Mouse (Mus musculus) A20 (cell line): Measurements from ENCODE around the gene Plcd4.

ENCODE experiments used
- DNase-seq: peaks from one replicate; pipeline ENCODE4 v3.0.0-alpha.2; 2011; ENCODE audit warnings: low read depth, low spot score

The Plcd4 gene

DNA sequence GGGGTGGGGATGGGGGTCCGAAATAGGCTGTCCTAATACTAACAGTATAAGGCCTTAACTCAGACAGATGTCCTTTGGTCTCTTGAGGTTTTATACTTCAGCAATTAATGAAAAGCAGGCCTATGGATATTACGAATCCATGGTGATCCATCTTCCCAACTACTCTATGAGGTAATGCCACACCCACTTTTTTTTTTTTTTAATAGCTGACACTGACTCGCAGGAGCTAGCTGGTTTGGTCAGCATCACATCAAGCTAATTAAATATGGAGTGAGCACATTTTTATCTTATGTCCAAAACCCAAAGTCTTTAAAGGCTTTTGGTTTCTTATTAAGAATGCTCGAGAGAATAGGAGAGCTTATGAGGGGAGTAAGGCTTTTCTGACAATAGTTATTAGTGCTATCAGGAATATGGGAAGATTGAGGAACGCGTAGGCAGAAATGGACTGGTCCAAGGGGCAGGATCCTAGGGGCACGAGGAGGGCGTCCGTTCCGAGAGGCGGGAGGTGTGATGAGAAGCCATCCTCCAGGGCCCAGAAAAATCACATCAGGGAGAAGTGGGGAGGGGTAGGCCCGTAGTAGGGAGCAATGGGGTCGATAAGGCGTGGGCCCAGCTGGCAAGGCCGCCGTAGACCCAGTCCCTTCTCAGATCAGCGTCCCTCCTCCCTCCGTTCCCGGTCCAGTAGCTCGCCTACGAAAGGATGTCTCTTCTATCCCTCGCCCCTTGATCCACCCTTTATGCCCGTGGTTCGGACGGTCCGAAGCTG, 58.0 kb downstream of the Plcd4 start:
- DNase-seq, result no peak

DNA sequence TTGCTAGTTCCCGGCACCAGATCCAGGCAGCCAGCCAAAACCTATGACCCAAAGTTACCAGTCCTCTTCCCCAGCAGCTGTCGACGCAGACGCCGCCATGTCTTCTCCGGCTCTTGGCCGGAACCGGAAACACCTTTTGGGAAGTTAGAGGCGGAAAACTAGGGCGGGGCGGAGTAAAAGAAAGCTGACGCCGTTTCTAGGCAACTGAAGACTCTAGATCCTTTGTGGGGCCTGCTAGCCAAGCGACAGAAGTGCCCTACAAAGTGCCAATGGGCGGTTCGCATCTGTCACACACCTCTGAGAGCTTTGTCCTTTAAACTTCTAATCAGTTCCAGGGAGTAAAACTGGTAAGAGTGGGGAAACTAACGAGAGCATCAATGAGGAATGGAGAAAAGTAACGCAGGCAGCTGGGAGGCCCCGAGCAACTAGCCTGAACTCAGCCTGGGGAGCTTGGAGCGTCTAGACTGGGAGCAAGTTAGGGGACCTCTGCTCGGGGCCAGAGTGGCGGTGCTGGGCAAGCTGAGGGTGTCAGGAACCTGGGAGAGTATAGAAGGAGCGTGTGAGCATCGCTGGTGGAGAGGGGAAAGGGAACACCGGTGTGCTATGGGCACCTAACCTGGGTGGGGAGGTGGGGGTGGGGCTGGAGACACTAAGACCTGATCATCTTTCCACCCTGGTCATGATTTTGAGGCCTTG, 58.7 kb downstream of the Plcd4 start, which contains the start of the genes Rnf25 and Stk36:
TSS of gene Rnf25 (minus strand) at position 131 of the 696 bp plus-strand sequence.
TSS of gene Stk36 (plus strand) at position 179 of the 696 bp plus-strand sequence.
- DNase-seq, result peak; percentile 88
